ENCODE assay signal across 20 mouse cellular contexts in the genomic region with DNA sequence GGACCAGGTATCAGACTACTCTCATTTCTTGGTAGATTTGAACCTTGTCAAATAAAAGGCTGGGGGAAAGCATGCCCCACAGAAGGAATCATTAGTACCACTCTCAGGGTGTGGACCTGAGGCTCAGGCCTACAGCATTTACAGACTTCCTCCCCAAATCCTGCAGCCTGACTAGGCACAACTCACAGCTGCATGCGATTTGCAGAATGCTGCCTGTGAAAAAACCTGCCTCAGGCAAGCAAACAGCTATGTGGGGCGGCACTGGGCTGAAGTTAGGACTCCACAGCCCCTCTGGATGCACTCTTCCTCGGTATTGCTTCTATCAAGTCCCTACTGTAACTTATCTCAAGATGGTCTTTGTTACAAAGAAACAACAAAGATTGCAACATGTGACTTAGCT. TPM values are rescaled to one million over a fixed set of nuclear protein-coding genes. Genes with fewer than 3 reads are reported as not detected.
DNase-seq lines count a peak whose midpoint lies in the region; ATAC-seq and TF ChIP-seq lines count a peak whose summit lies in the region.
"Had no signal": no experiment of that assay in that cellular context is flagged by ENCODE, and none has a peak within 500 bp of the region (broad histone marks: within the 10 kb centered on the region; RNA-seq: fewer than 3 reads in every experiment).

No protein-coding gene starts in this region.

- H3K4me2 ChIP-seq in embryonic facial prominence, embryonic 13.5 days: no peak overlapping the region
- H3K4me2 ChIP-seq: embryonic facial prominence, embryonic 12.5 days; forebrain, embryonic 13.5 days; heart, embryonic 12.5 days; hindbrain, embryonic 14.5 days had no signal

- no peaks in the 10 kb centered on the region for H3K9me3 ChIP-seq in MEL (replicated peaks; ENCODE audit: insufficient read depth, low read length)
- no peaks in the 10 kb centered on the region for H3K9me3 ChIP-seq in embryonic facial prominence, embryonic 13.5 days
- H3K9me3 ChIP-seq: embryonic facial prominence, embryonic 12.5 days; forebrain, embryonic 13.5 days had no signal

- H3K79me2 ChIP-seq in MEL (ENCODE audit: control insufficient read depth, insufficient read depth, low read length, poor library complexity): no peaks in the 10 kb centered on the region

- WGBS in embryonic facial prominence, embryonic 13.5 days: 41% methylated on average over 3 of the region's 3 CpGs

- no peak overlapping the region for H3K9ac ChIP-seq in MEL (ENCODE audit: control insufficient read depth, low read depth, low read length, poor library complexity, severe bottlenecking)
- 0 out of 2 replicates have a peak overlapping the region, but pooled peaks have one; percentile 21 for H3K9ac ChIP-seq in embryonic facial prominence, embryonic 13.5 days
- H3K9ac ChIP-seq: embryonic facial prominence, embryonic 12.5 days; forebrain, embryonic 13.5 days; forebrain, postnatal 0 days; heart, embryonic 12.5 days; hindbrain, embryonic 14.5 days had no signal

- no peaks in the 10 kb centered on the region for H3K27me3 ChIP-seq in MEL (ENCODE audit: control insufficient read depth in 1 of 2, insufficient read depth in 2 of 2, low read length in 2 of 2)
- no peaks in the 10 kb centered on the region for H3K27me3 ChIP-seq in embryonic facial prominence, embryonic 13.5 days
- H3K27me3 ChIP-seq: CH12.LX; embryonic facial prominence, embryonic 12.5 days; forebrain, embryonic 13.5 days; heart, embryonic 12.5 days had no signal

- peaks cover 8 to 22% of the 10 kb centered on the region in 2 experiments for H3K36me3 ChIP-seq in MEL (ENCODE audit: control insufficient read depth in 1 of 2, insufficient read depth in 2 of 2, low read length in 2 of 2)
- peaks cover 62% of the 10 kb centered on the region for H3K36me3 ChIP-seq in embryonic facial prominence, embryonic 13.5 days

- no peak for TF ChIP-seq RAD21 in MEL (IDR thresholded peaks at IDR 0.05; ENCODE audit: low read depth, low read length)

- TF ChIP-seq EP300 in MEL (IDR thresholded peaks at IDR 0.05; ENCODE audit: low read depth in 1 of 2, low read length in 2 of 2): no peak

- no peak for ATAC-seq in embryonic facial prominence, embryonic 13.5 days (ENCODE audit: insufficient number of reproducible peaks, insufficient read depth, low FRiP score, low TSS enrichment, low read depth)
- ATAC-seq: forebrain, embryonic 13.5 days; forebrain, postnatal 0 days had no signal

- H3K27ac ChIP-seq in MEL (ENCODE audit: control insufficient read depth, low read depth, low read length): no peak overlapping the region
- H3K27ac ChIP-seq in embryonic facial prominence, embryonic 13.5 days: no peak overlapping the region; the same call in 1 of the 2 replicates
- H3K27ac ChIP-seq: embryonic facial prominence, embryonic 12.5 days; forebrain, embryonic 13.5 days; hindbrain, embryonic 10.5 days; hindbrain, embryonic 14.5 days had no signal

- H3K4me1 ChIP-seq in MEL (ENCODE audit: control insufficient read depth in 1 of 2, insufficient read depth in 2 of 2, low read length in 2 of 2): peaks cover 15 to 18% of the 10 kb centered on the region in 2 experiments
- H3K4me1 ChIP-seq in embryonic facial prominence, embryonic 13.5 days: no peaks in the 10 kb centered on the region
- H3K4me1 ChIP-seq: embryonic facial prominence, embryonic 12.5 days; forebrain, embryonic 13.5 days; heart, embryonic 12.5 days; hindbrain, embryonic 10.5 days had no signal

- no peak for TF ChIP-seq POLR2A in MEL (IDR thresholded peaks at IDR 0.05; ENCODE audit: control insufficient read depth in 1 of 2, insufficient read depth in 1 of 2, low read depth in 1 of 2, low read length in 2 of 2, poor library complexity in 1 of 2)

- DNase-seq in MEL (ENCODE audit: low read depth, low spot score) (no peak), MN1 (ENCODE audit: low spot score) (no peak)
- DNase-seq in thymus, adult 18-20 months: peak; percentile 33 to 47
- DNase-seq in thymus, postnatal 14 days: peak; percentile 68
- DNase-seq in adrenal gland, postnatal 36 days: no peak
- no peak for DNase-seq in spleen, postnatal 14 days (ENCODE audit: low spot score in 2 of 2)
- no peak for DNase-seq in left cerebral cortex, adult 8-10 months (ENCODE audit: low spot score in 2 of 2)
- DNase-seq: adrenal gland, adult 8-10 months; cerebellum, adult 11-12 months; cerebellum, adult 9-10 months; cerebellum, postnatal 25 days; forebrain, postnatal 0 days; gastrocnemius, postnatal 14 days had no signal

- TF ChIP-seq CTCF in MEL (IDR thresholded peaks at IDR 0.05 in 2 of 3, conservative IDR thresholded peaks at IDR 0.05 in 1 of 3; ENCODE audit: control insufficient read depth in 1 of 3, insufficient read depth in 1 of 3, low read depth in 2 of 3, low read length in 3 of 3, poor library complexity in 1 of 3, severe bottlenecking in 1 of 3): no peak

- H3K4me3 ChIP-seq in MEL (ENCODE audit: control insufficient read depth in 1 of 2, insufficient read depth in 1 of 2, low read depth in 2 of 2, low read length in 2 of 2): no peak overlapping the region
- no peak overlapping the region for H3K4me3 ChIP-seq in embryonic facial prominence, embryonic 13.5 days
- H3K4me3 ChIP-seq: embryonic facial prominence, embryonic 12.5 days; forebrain, embryonic 13.5 days; heart, embryonic 12.5 days; hindbrain, embryonic 10.5 days had no signal

TF ChIP-seq in MEL, 35 proteins besides CTCF, POLR2A, EP300 and RAD21:
- TF ChIP-seq NELFE (IDR thresholded peaks at IDR 0.05; ENCODE audit: low read depth, low read length) (no peak), USF1 (IDR thresholded peaks at IDR 0.05; ENCODE audit: low read depth, low read length) (peak; percentile 19; the same call in 1 of the 2 replicates), TAL1 (IDR thresholded peaks at IDR 0.05; ENCODE audit: low read length) (no peak)

RNA-seq across cellular contexts. Expression of gene Xpc, which starts 7.6 kb away (rescaled TPM):
- total RNA-seq in MEL (2012; rRNA removed): 12.6 and 15.3 TPM in 2 replicates
- polyA plus RNA-seq in MEL (2012; ENCODE audit: insufficient read depth in 1 of 2, insufficient read length in 2 of 2, low read depth in 1 of 2, low replicate concordance in 2 of 2, missing spikeins in 1 of 2): 10 to 100 TPM in 1 of 2 experiments, not detected in 1; 15.5 TPM
- 20.9 and 21.0 TPM in 2 replicates for polyA plus RNA-seq in embryonic facial prominence, embryonic 13.5 days (2015; fragmentation: Nextera tagmentation; extraction: Ambion mirVana)
- 10 to 100 TPM; 13.6 to 18.1 TPM for total RNA-seq in adrenal gland, postnatal 36 days (2021)
- 10 to 100 TPM; 14.1 to 18.5 (median 17.1) TPM for total RNA-seq in left cerebral cortex, adult 8-10 months (2022)

RNA-seq across cellular contexts. Expression of gene Lsm3, which starts 7.7 kb away (rescaled TPM):
- 235 and 259 TPM in 2 replicates for total RNA-seq in MEL (2012; rRNA removed)
- 100 to 1,000 TPM in 1 of 2 experiments, not detected in 1; 238 TPM for polyA plus RNA-seq in MEL (2012; ENCODE audit: insufficient read depth in 1 of 2, insufficient read length in 2 of 2, low read depth in 1 of 2, low replicate concordance in 2 of 2, missing spikeins in 1 of 2)
- 281 and 293 TPM in 2 replicates for polyA plus RNA-seq in embryonic facial prominence, embryonic 13.5 days (2015; fragmentation: Nextera tagmentation; extraction: Ambion mirVana)
- total RNA-seq in adrenal gland, postnatal 36 days (2021): 10 to 100 TPM; 34.1 to 36.5 TPM
- 10 to 100 TPM; 35.0 to 42.5 (median 36.8) TPM for total RNA-seq in left cerebral cortex, adult 8-10 months (2022)

RNA-seq across cellular contexts. Expression of gene Tmem43, which starts 34.5 kb away (rescaled TPM):
- 17.0 and 22.3 TPM in 2 replicates for total RNA-seq in MEL (2012; rRNA removed)
- 10 to 100 TPM in 1 of 2 experiments, not detected in 1; 23.7 TPM for polyA plus RNA-seq in MEL (2012; ENCODE audit: insufficient read depth in 1 of 2, insufficient read length in 2 of 2, low read depth in 1 of 2, low replicate concordance in 2 of 2, missing spikeins in 1 of 2)
- polyA plus RNA-seq in embryonic facial prominence, embryonic 13.5 days (2015; fragmentation: Nextera tagmentation; extraction: Ambion mirVana): 59.0 and 61.7 TPM in 2 replicates
- 10 to 100 TPM; 44.3 to 46.2 TPM for total RNA-seq in adrenal gland, postnatal 36 days (2021)
- total RNA-seq in left cerebral cortex, adult 8-10 months (2022): 10 to 100 TPM; 27.9 to 34.0 (median 29.9) TPM

RNA-seq across cellular contexts. Expression of gene Chchd4, which starts 34.7 kb away (rescaled TPM):
- total RNA-seq in MEL (2012; rRNA removed): 43.5 and 54.8 TPM in 2 replicates
- 10 to 100 TPM in 1 of 2 experiments, not detected in 1; 38.5 TPM for polyA plus RNA-seq in MEL (2012; ENCODE audit: insufficient read depth in 1 of 2, insufficient read length in 2 of 2, low read depth in 1 of 2, low replicate concordance in 2 of 2, missing spikeins in 1 of 2)
- polyA plus RNA-seq in embryonic facial prominence, embryonic 13.5 days (2015; fragmentation: Nextera tagmentation; extraction: Ambion mirVana): 20.2 and 21.7 TPM in 2 replicates
- total RNA-seq in adrenal gland, postnatal 36 days (2021): 10 to 100 TPM; 18.5 to 21.0 TPM
- 10 to 100 TPM; 20.6 to 22.3 (median 21.4) TPM for total RNA-seq in left cerebral cortex, adult 8-10 months (2022)

Comparison
In these comparisons a context has a peak if more than half of its experiments do, and no peak if none do; other contexts are left out.
1. DNase-seq: peak in thymus, adult 18-20 months (2 of 2) and thymus, postnatal 14 days (single experiment); none in MEL (single experiment), adrenal gland, postnatal 36 days (0 of 2), MN1 (single experiment), spleen, postnatal 14 days (0 of 2) and left cerebral cortex, adult 8-10 months (0 of 2).